ENCODE assay signal across 27 mouse cellular contexts in genomic region chr4:97803791-97804190, GRCm38 (mm10). TPM values are rescaled to one million over a fixed set of nuclear protein-coding genes. Genes with fewer than 3 reads are reported as not detected.
DNase-seq lines count a peak whose midpoint lies in the region; ATAC-seq and TF ChIP-seq lines count a peak whose summit lies in the region.
"Had no signal": no experiment of that assay in that cellular context is flagged by ENCODE, and none has a peak within 500 bp of the region (broad histone marks: within the 10 kb centered on the region; RNA-seq: fewer than 3 reads in every experiment).

No protein-coding gene starts in this region.

- intact Hi-C loops in heart, postnatal 10 days (cut with DNase I), result no loop called here

- TF ChIP-seq CTCF in MEL (IDR thresholded peaks at IDR 0.05 in 2 of 3, conservative IDR thresholded peaks at IDR 0.05 in 1 of 3; ENCODE audit: control insufficient read depth in 1 of 3, insufficient read depth in 1 of 3, low read depth in 2 of 3, low read length in 3 of 3, poor library complexity in 1 of 3, severe bottlenecking in 1 of 3), result no peak

- peaks cover 47% of the 10 kb centered on the region for H3K79me2 ChIP-seq in MEL (ENCODE audit: control insufficient read depth, insufficient read depth, low read length, poor library complexity)

- peaks cover 19 to 34% of the 10 kb centered on the region in 2 experiments for H3K4me1 ChIP-seq in MEL (ENCODE audit: control insufficient read depth in 1 of 2, insufficient read depth in 2 of 2, low read length in 2 of 2)
- H3K4me1 ChIP-seq: embryonic facial prominence, embryonic 12.5 days; embryonic facial prominence, embryonic 15.5 days had no signal

- H3K27ac ChIP-seq in MEL (ENCODE audit: control insufficient read depth, low read depth, low read length), result peak overlapping the region; percentile 64
- H3K27ac ChIP-seq: embryonic facial prominence, embryonic 12.5 days; embryonic facial prominence, embryonic 15.5 days; forebrain, embryonic 12.5 days; forebrain, embryonic 15.5 days; heart, adult 2 months; heart, embryonic 10.5 days; heart, embryonic 13.5 days; hindbrain, embryonic 12.5 days; hindbrain, embryonic 15.5 days had no signal

- H3K9ac ChIP-seq in MEL (ENCODE audit: control insufficient read depth, low read depth, low read length, poor library complexity, severe bottlenecking), result no peak overlapping the region
- H3K9ac ChIP-seq: embryonic facial prominence, embryonic 12.5 days; embryonic facial prominence, embryonic 15.5 days; forebrain, embryonic 12.5 days; forebrain, embryonic 15.5 days; heart, embryonic 13.5 days; hindbrain, embryonic 12.5 days; hindbrain, embryonic 15.5 days had no signal

- peaks cover 44 to 55% of the 10 kb centered on the region in 2 experiments for H3K36me3 ChIP-seq in MEL (ENCODE audit: control insufficient read depth in 1 of 2, insufficient read depth in 2 of 2, low read length in 2 of 2)
- H3K36me3 ChIP-seq: hindbrain, embryonic 15.5 days had no signal

- 0 out of 2 replicates have a peak, but pooled peaks have one; percentile 5 for ATAC-seq in megakaryocyte progenitor cell, adult 5-6 weeks (replicated peaks; ENCODE audit: poor library complexity)
- ATAC-seq: activated CD4-positive, CD25-positive, alpha-beta regulatory T cell, adult 4 months; CD4-positive, CD25-positive, alpha-beta regulatory T cell, adult 4 months; forebrain, embryonic 15.5 days had no signal

- H3K4me3 ChIP-seq in MEL (ENCODE audit: control insufficient read depth in 1 of 2, insufficient read depth in 1 of 2, low read depth in 2 of 2, low read length in 2 of 2), result no peak overlapping the region
- H3K4me3 ChIP-seq: embryonic facial prominence, embryonic 12.5 days; embryonic facial prominence, embryonic 15.5 days; forebrain, embryonic 12.5 days; forebrain, embryonic 15.5 days; heart, adult 2 months; heart, embryonic 10.5 days; heart, embryonic 13.5 days; hindbrain, embryonic 12.5 days; hindbrain, embryonic 15.5 days had no signal

- no peak for TF ChIP-seq RAD21 in MEL (IDR thresholded peaks at IDR 0.05; ENCODE audit: low read depth, low read length)

- no peaks in the 10 kb centered on the region for H3K27me3 ChIP-seq in MEL (ENCODE audit: control insufficient read depth in 1 of 2, insufficient read depth in 2 of 2, low read length in 2 of 2)
- H3K27me3 ChIP-seq: embryonic facial prominence, embryonic 12.5 days; embryonic facial prominence, embryonic 15.5 days; forebrain, embryonic 12.5 days; forebrain, embryonic 15.5 days; heart, embryonic 13.5 days; hindbrain, embryonic 12.5 days; hindbrain, embryonic 15.5 days had no signal

- peak in 1 of 2 experiments; percentile 86; a peak in 2 of 4 replicates for TF ChIP-seq EP300 in MEL (IDR thresholded peaks at IDR 0.05; ENCODE audit: low read depth in 1 of 2, low read length in 2 of 2)

- peak; percentile 59 for DNase-seq in heart, adult 11 months
- no peak for DNase-seq in heart, postnatal 10 days
- peak; percentile 57 for DNase-seq in MEL (ENCODE audit: low read depth, low spot score)
- DNase-seq in retina, postnatal 1 day, result peak; percentile 57
- no peak for DNase-seq in kidney, postnatal 10 days
- DNase-seq: adrenal gland, postnatal 10 days; cerebellum, adult 18-20 months; cerebellum, adult 9-10 months; cerebellum, postnatal 25 days; gastrocnemius, postnatal 25 days; heart, adult 2 months had no signal

- no peaks in the 10 kb centered on the region for H3K9me3 ChIP-seq in MEL (replicated peaks; ENCODE audit: insufficient read depth, low read length)
- H3K9me3 ChIP-seq: embryonic facial prominence, embryonic 12.5 days; embryonic facial prominence, embryonic 15.5 days; forebrain, embryonic 12.5 days; forebrain, embryonic 15.5 days; heart, embryonic 10.5 days; hindbrain, embryonic 15.5 days had no signal

- no peak for TF ChIP-seq POLR2A in MEL (IDR thresholded peaks at IDR 0.05; ENCODE audit: control insufficient read depth in 1 of 2, insufficient read depth in 1 of 2, low read depth in 1 of 2, low read length in 2 of 2, poor library complexity in 1 of 2)

TF ChIP-seq in MEL, 35 proteins besides CTCF, POLR2A, EP300 and RAD21:
- TF ChIP-seq GATA1 (IDR thresholded peaks at IDR 0.05; ENCODE audit: low read depth, low read length) (peak; percentile 49), BHLHE40 (IDR thresholded peaks at IDR 0.05; ENCODE audit: borderline replicate concordance, low read depth, low read length) (no peak), MYB (IDR thresholded peaks at IDR 0.05; ENCODE audit: low read depth, low read length) (peak; percentile 82; the same call in 1 of the 2 replicates), SIN3A (IDR thresholded peaks at IDR 0.05; ENCODE audit: low read length) (peak; percentile 49; the same call in 1 of the 2 replicates), UBTF (IDR thresholded peaks at IDR 0.05; ENCODE audit: borderline replicate concordance, insufficient read depth, low read depth, low read length) (no peak), ELF1 (IDR thresholded peaks at IDR 0.05; ENCODE audit: low read depth, low read length) (peak; percentile 15; the same call in 1 of the 2 replicates), RCOR1 (IDR thresholded peaks at IDR 0.05; ENCODE audit: low read depth, low read length) (peak; percentile 51; the same call in 1 of the 2 replicates), ETS1 (IDR thresholded peaks at IDR 0.05; ENCODE audit: low read depth, low read length) (peak; percentile 52; the same call in 1 of the 2 replicates), CHD1 (IDR thresholded peaks at IDR 0.05; ENCODE audit: low read depth, low read length) (0 out of 2 replicates have a peak, but pooled peaks have one; percentile 34)

RNA-seq across cellular contexts. Expression of gene E130114P18Rik, which starts 25.9 kb away (rescaled TPM):
- under 1 TPM; 0.34 to 0.47 TPM for total RNA-seq in heart, postnatal 10 days (2021)
- not detected in 2 replicates for total RNA-seq in MEL (2012; rRNA removed)
- polyA plus RNA-seq in MEL (2012; ENCODE audit: insufficient read depth in 1 of 2, insufficient read length in 2 of 2, low read depth in 1 of 2, low replicate concordance in 2 of 2, missing spikeins in 1 of 2), result not detected
- total RNA-seq in megakaryocyte progenitor cell, adult 5-6 weeks (2015), result not detected in 2 replicates
- total RNA-seq in megakaryocyte progenitor cell, adult 5-6 weeks (2017), result not detected in 2 replicates
- total RNA-seq: common myeloid progenitor, adult 5-6 weeks; gastrocnemius, adult 8-10 months; heart, adult 2 months; heart, postnatal 25 days; hematopoietic stem cell, adult 5-6 weeks had no signal
- polyA plus RNA-seq: activated CD4-positive, CD25-positive, alpha-beta regulatory T cell, adult 4 months; C2C12; CD4-positive, CD25-positive, alpha-beta regulatory T cell, adult 4 months; heart, adult 2 months had no signal

RNA-seq across cellular contexts. Expression of gene Nfia, which starts 31.3 kb away (rescaled TPM):
- 100 to 1,000 TPM; 196 to 199 TPM for total RNA-seq in heart, postnatal 10 days (2021)
- 10.2 and 16.4 TPM in 2 replicates for total RNA-seq in MEL (2012; rRNA removed)
- 10 to 100 TPM; 13.4 to 20.5 TPM for polyA plus RNA-seq in MEL (2012; ENCODE audit: insufficient read depth in 1 of 2, insufficient read length in 2 of 2, low read depth in 1 of 2, low replicate concordance in 2 of 2, missing spikeins in 1 of 2)
- 21.5 and 35.1 TPM in 2 replicates for total RNA-seq in megakaryocyte progenitor cell, adult 5-6 weeks (2015)
- total RNA-seq in megakaryocyte progenitor cell, adult 5-6 weeks (2017), result 1.5 and 3.9 TPM in 2 replicates

Comparison
In these comparisons a context has a peak if more than half of its experiments do, and no peak if none do; other contexts are left out.
1. DNase-seq: peak in heart, adult 11 months (single experiment), MEL (single experiment) and retina, postnatal 1 day (single experiment); none in heart, postnatal 10 days (0 of 2) and kidney, postnatal 10 days (single experiment).
2. RNA of gene Nfia, which starts 31.3 kb away (total RNA-seq): 196 to 199 TPM in heart, postnatal 10 days; 1.5 to 35.1 TPM in megakaryocyte progenitor cell, adult 5-6 weeks and 10.2 to 16.4 TPM in MEL; every median in the first group is over 4 times any median in the second.